Mouse (Mus musculus): ENCODE measurements around the gene Gng10.

The Gng10 gene

GRCm38 (mm10) chr4:59007016-59007415 lies 27.9 kb upstream of the Gng10 start:
- Histone ChIP-seq H3K4me3 (replicated peaks; ENCODE audit: low read length) (no peak overlapping the region), H3K27me3 (ENCODE audit: insufficient read depth, low read length) (no peaks in the 10 kb centered on the region), H3K4me1 (replicated peaks; ENCODE audit: low read depth, low read length) (peaks cover 47% of the 10 kb centered on the region), H3K36me3 (ENCODE audit: insufficient read depth, low read length) (no peaks in the 10 kb centered on the region), H3K9me3 (ENCODE audit: low read length) (no peaks in the 10 kb centered on the region)
- no peak for TF ChIP-seq NANOG (IDR thresholded peaks at IDR 0.05; ENCODE audit: borderline replicate concordance, low read length)
- TF ChIP-seq POU5F1 (IDR thresholded peaks at IDR 0.05; ENCODE audit: borderline replicate concordance, low read length) = no peak
- TF ChIP-seq CTCF (conservative IDR thresholded peaks at IDR 0.05; ENCODE audit: low read length) = no peak

GRCm38 (mm10) chr4:59007974-59008373 lies 26.9 kb upstream of the Gng10 start:
- H3K4me1 ChIP-seq (replicated peaks; ENCODE audit: low read depth, low read length) = peaks cover 43% of the 10 kb centered on the region
- TF ChIP-seq NANOG (IDR thresholded peaks at IDR 0.05; ENCODE audit: borderline replicate concordance, low read length) = no peak
- TF ChIP-seq POU5F1 (IDR thresholded peaks at IDR 0.05; ENCODE audit: borderline replicate concordance, low read length) = no peak
- no peak for TF ChIP-seq CTCF (conservative IDR thresholded peaks at IDR 0.05; ENCODE audit: low read length)
- no peak overlapping the region for H3K4me3 ChIP-seq (replicated peaks; ENCODE audit: low read length)
- no peaks in the 10 kb centered on the region for H3K36me3 ChIP-seq (ENCODE audit: insufficient read depth, low read length)
- H3K27me3 ChIP-seq (ENCODE audit: insufficient read depth, low read length) = no peaks in the 10 kb centered on the region
- H3K9me3 ChIP-seq (ENCODE audit: low read length) = no peaks in the 10 kb centered on the region

GRCm38 (mm10) chr4:59009186-59009585 lies 25.7 kb upstream of the Gng10 start:
- peaks cover 35% of the 10 kb centered on the region for H3K4me1 ChIP-seq (replicated peaks; ENCODE audit: low read depth, low read length)
- H3K4me3 ChIP-seq (replicated peaks; ENCODE audit: low read length) = no peak overlapping the region
- H3K36me3 ChIP-seq (ENCODE audit: insufficient read depth, low read length) = no peaks in the 10 kb centered on the region; the same call in 1 of the 2 replicates
- no peaks in the 10 kb centered on the region for H3K27me3 ChIP-seq (ENCODE audit: insufficient read depth, low read length)
- TF ChIP-seq POU5F1 (IDR thresholded peaks at IDR 0.05; ENCODE audit: borderline replicate concordance, low read length) (no peak), CTCF (conservative IDR thresholded peaks at IDR 0.05; ENCODE audit: low read length) (no peak), NANOG (IDR thresholded peaks at IDR 0.05; ENCODE audit: borderline replicate concordance, low read length) (no peak)
- H3K9me3 ChIP-seq (ENCODE audit: low read length) = no peaks in the 10 kb centered on the region

DNA sequence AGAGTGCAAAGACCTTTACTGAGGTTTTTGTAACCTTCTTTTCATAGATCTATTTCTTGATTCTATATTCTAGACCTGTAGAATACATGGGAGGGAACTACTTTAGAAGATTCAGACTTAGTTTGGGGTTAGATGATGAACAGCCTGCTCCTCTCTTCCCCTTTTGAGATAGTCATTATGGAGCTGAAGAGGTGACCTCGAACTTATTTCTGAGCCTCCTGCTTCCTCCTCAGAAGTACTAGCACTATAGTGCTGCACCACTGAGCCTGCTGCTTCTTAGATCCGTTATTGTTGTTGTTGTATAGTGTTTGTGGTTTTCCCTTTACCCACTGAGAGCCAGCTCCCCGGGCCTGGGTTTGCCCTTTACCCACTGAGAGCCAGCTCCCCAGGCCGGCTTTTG lies 25.2 kb upstream of the Gng10 start:
- Histone ChIP-seq H3K36me3 (ENCODE audit: insufficient read depth, low read length) (no peaks in the 10 kb centered on the region; the same call in 1 of the 2 replicates), H3K4me3 (replicated peaks; ENCODE audit: low read length) (no peak overlapping the region), H3K27me3 (ENCODE audit: insufficient read depth, low read length) (no peaks in the 10 kb centered on the region), H3K9me3 (ENCODE audit: low read length) (no peaks in the 10 kb centered on the region), H3K4me1 (replicated peaks; ENCODE audit: low read depth, low read length) (peaks cover 30% of the 10 kb centered on the region)
- TF ChIP-seq CTCF (conservative IDR thresholded peaks at IDR 0.05; ENCODE audit: low read length) = no peak

- Histone ChIP-seq H3K27me3 (ENCODE audit: insufficient read depth, low read length) (no peaks in the 10 kb centered on the region), H3K36me3 (ENCODE audit: insufficient read depth, low read length) (peaks cover 4% of the 10 kb centered on the region), H3K9me3 (ENCODE audit: low read length) (no peaks in the 10 kb centered on the region), H3K4me1 (replicated peaks; ENCODE audit: low read depth, low read length) (peaks cover 20% of the 10 kb centered on the region), H3K4me3 (replicated peaks; ENCODE audit: low read length) (no peak overlapping the region)
- TF ChIP-seq POU5F1 (IDR thresholded peaks at IDR 0.05; ENCODE audit: borderline replicate concordance, low read length) (no peak), NANOG (IDR thresholded peaks at IDR 0.05; ENCODE audit: borderline replicate concordance, low read length) (no peak), CTCF (conservative IDR thresholded peaks at IDR 0.05; ENCODE audit: low read length) (no peak)
Measured at GRCm38 (mm10) chr4:59011446-59011845, 23.4 kb upstream of the Gng10 start.

GRCm38 (mm10) chr4:59015181-59015580 lies 19.7 kb upstream of the Gng10 start:
- TF ChIP-seq POU5F1 (IDR thresholded peaks at IDR 0.05; ENCODE audit: borderline replicate concordance, low read length) = no peak
- no peak for TF ChIP-seq CTCF (conservative IDR thresholded peaks at IDR 0.05; ENCODE audit: low read length)
- TF ChIP-seq NANOG (IDR thresholded peaks at IDR 0.05; ENCODE audit: borderline replicate concordance, low read length) = no peak
- no peaks in the 10 kb centered on the region for H3K27me3 ChIP-seq (ENCODE audit: insufficient read depth, low read length)

DNA sequence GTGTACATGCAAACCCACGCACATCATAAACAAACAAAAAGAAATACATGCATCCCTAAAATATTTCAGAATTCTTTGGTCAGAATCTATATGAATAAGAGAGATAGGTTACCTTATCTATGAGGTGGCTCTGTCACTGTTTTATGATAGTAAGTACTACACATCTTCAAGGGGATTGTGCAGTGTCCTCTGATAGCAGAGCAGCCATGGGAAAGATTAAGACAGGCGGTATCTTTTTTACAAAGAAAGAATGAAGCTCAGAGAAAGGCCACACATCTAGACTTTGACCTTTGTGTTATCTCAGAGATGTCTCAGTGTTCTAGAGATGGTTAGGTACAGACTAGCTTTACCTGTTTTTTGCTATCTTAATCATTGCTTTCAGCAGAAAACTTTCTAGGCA lies 18.0 kb upstream of the Gng10 start:
- H3K4me1 ChIP-seq (replicated peaks; ENCODE audit: low read depth, low read length) = peaks cover 14% of the 10 kb centered on the region
- H3K4me3 ChIP-seq (replicated peaks; ENCODE audit: low read length) = no peak overlapping the region
- H3K9me3 ChIP-seq (ENCODE audit: low read length) = no peaks in the 10 kb centered on the region
- peaks cover 26% of the 10 kb centered on the region for H3K36me3 ChIP-seq (ENCODE audit: insufficient read depth, low read length)
- no peaks in the 10 kb centered on the region for H3K27me3 ChIP-seq (ENCODE audit: insufficient read depth, low read length)
- TF ChIP-seq POU5F1 (IDR thresholded peaks at IDR 0.05; ENCODE audit: borderline replicate concordance, low read length) (no peak), CTCF (conservative IDR thresholded peaks at IDR 0.05; ENCODE audit: low read length) (no peak), NANOG (IDR thresholded peaks at IDR 0.05; ENCODE audit: borderline replicate concordance, low read length) (no peak)

More at GRCm38 (mm10) chr4:59015181-59015580, 19.7 kb upstream of the Gng10 start:
- H3K4me3 ChIP-seq (replicated peaks; ENCODE audit: low read length) = no peak overlapping the region
- peaks cover 18% of the 10 kb centered on the region for H3K4me1 ChIP-seq (replicated peaks; ENCODE audit: low read depth, low read length)
- peaks cover 16% of the 10 kb centered on the region for H3K36me3 ChIP-seq (ENCODE audit: insufficient read depth, low read length)
- H3K9me3 ChIP-seq (ENCODE audit: low read length) = no peaks in the 10 kb centered on the region

GRCm38 (mm10) chr4:59034325-59034917 lies 467 bp upstream of the Gng10 start:
- TF ChIP-seq POU5F1 (IDR thresholded peaks at IDR 0.05; ENCODE audit: borderline replicate concordance, low read length) = no peak

DNA sequence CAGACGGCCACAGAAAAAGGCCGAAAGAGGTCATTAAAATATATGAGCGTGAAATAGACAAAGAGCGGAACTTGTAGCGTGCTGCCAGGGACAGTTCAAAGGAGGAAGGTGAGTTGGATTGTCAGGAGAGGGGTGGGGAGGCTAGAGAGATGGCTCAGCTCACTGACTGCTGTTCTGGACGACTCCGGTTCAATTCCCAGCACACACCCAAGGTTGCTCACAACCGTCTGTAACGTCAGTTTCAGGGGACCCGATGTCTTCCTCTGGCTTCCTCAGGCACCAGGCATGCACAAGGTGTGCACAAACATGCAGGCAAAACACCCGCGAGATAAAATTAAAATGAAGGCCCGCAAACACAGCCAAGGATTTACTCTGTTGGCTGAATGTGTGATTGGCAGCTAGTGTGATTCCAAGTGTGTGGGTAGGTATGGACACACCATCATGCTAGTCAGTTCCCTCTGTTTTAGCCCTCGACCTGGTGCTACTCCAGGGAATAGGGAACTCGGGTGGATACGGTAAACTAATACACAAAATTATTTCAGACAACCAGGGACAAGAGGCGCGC lies 980 bp downstream of the Gng10 start:
- Histone ChIP-seq H3K4me1 (replicated peaks; ENCODE audit: low read depth, low read length) (peaks cover 21% of the 10 kb centered on the region), H3K36me3 (ENCODE audit: insufficient read depth, low read length) (no peaks in the 10 kb centered on the region), H3K9me3 (ENCODE audit: low read length) (peaks cover 3% of the 10 kb centered on the region; the same call in 1 of the 2 replicates), H3K4me3 (replicated peaks; ENCODE audit: low read length) (peak overlapping the region; percentile 83), H3K27me3 (ENCODE audit: insufficient read depth, low read length) (peaks cover 17% of the 10 kb centered on the region)
- TF ChIP-seq POU5F1 (IDR thresholded peaks at IDR 0.05; ENCODE audit: borderline replicate concordance, low read length) = no peak
- no peak for TF ChIP-seq NANOG (IDR thresholded peaks at IDR 0.05; ENCODE audit: borderline replicate concordance, low read length)
- TF ChIP-seq CTCF (conservative IDR thresholded peaks at IDR 0.05; ENCODE audit: low read length) = no peak

More at GRCm38 (mm10) chr4:59034325-59034917, 467 bp upstream of the Gng10 start:
- Histone ChIP-seq H3K4me1 (replicated peaks; ENCODE audit: low read depth, low read length) (peaks cover 21% of the 10 kb centered on the region), H3K4me3 (replicated peaks; ENCODE audit: low read length) (peak overlapping the region; percentile 83), H3K36me3 (ENCODE audit: insufficient read depth, low read length) (no peaks in the 10 kb centered on the region), H3K27me3 (ENCODE audit: insufficient read depth, low read length) (peaks cover 17% of the 10 kb centered on the region), H3K9me3 (ENCODE audit: low read length) (peaks cover 1% of the 10 kb centered on the region; the same call in 1 of the 2 replicates)
